ENCODE assay signal across 8 mouse cellular contexts in the genomic region with DNA sequence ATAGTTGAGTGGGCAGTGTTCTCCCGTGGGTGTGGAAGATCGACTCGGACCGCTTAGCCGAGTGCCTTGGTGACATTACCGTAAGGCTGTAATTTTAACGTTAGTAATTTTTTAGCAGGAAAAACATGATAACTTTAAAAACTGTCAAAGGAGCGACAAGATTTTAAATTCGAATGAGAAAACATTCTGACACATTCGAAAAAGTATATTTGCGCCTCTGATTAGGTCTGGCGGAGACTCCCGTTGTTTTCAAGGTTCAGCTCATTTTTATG. TPM values are rescaled to one million over a fixed set of nuclear protein-coding genes. Genes with fewer than 3 reads are reported as not detected.
DNase-seq lines count a peak whose midpoint lies in the region; ATAC-seq lines count a peak whose summit lies in the region.

No protein-coding gene starts in this region.

- H3K4me3 ChIP-seq in kidney, embryonic 14.5 days (ENCODE audit: low read length), result peak overlapping the region; percentile 99
- peak overlapping the region; percentile 85 for H3K4me3 ChIP-seq in brown adipose tissue, adult 24 weeks (ENCODE audit: insufficient read depth, low read depth, low read length)
- H3K4me3 ChIP-seq in hindbrain, embryonic 14.5 days (replicated peaks; ENCODE audit: low read length), result peak overlapping the region; percentile 99
- H3K4me3 ChIP-seq in midbrain, embryonic 14.5 days (replicated peaks; ENCODE audit: low read depth, low read length), result peak overlapping the region; percentile 83

- peaks cover 14% of the 10 kb centered on the region for H3K36me3 ChIP-seq in kidney, embryonic 14.5 days (ENCODE audit: control insufficient read depth, insufficient read depth, low read length)
- peaks cover 18% of the 10 kb centered on the region for H3K36me3 ChIP-seq in hindbrain, embryonic 14.5 days (replicated peaks; ENCODE audit: control insufficient read depth, insufficient read depth)
- H3K36me3 ChIP-seq in midbrain, embryonic 14.5 days (ENCODE audit: control insufficient read depth, insufficient read depth, low read length), result peaks cover 15% of the 10 kb centered on the region

- peak overlapping the region; percentile 82 for H3K27ac ChIP-seq in kidney, embryonic 14.5 days (ENCODE audit: low read depth, low read length)
- H3K27ac ChIP-seq in brown adipose tissue, adult 24 weeks (replicated peaks; ENCODE audit: low read depth, low read length), result peak overlapping the region; percentile 71
- peak overlapping the region; percentile 87 for H3K27ac ChIP-seq in hindbrain, embryonic 14.5 days
- H3K27ac ChIP-seq in midbrain, embryonic 14.5 days (replicated peaks; ENCODE audit: low read depth, low read length), result peak overlapping the region; percentile 87

- DNase-seq in kidney, adult 11 months, result no peak
- no peak for DNase-seq in hindbrain, embryonic 14.5 days (ENCODE audit: low spot score)
- DNase-seq in midbrain, embryonic 14.5 days, result no peak
- DNase-seq in cerebellum, adult 18-20 months, result no peak
- DNase-seq in right cerebral cortex, adult 2 months (ENCODE audit: low spot score in 2 of 2), result no peak
- DNase-seq in layer of hippocampus, adult 18-20 months (ENCODE audit: low spot score in 2 of 2), result no peak

- 3% methylated on average over 13 of the region's 13 CpGs for WGBS in kidney, embryonic 14.5 days
- 7% methylated on average over 13 of the region's 13 CpGs for WGBS in hindbrain, embryonic 14.5 days
- WGBS in midbrain, embryonic 14.5 days, result 5% methylated on average over 13 of the region's 13 CpGs

- ATAC-seq in kidney, embryonic 14.5 days (ENCODE audit: low FRiP score, low TSS enrichment), result no peak
- no peak for ATAC-seq in hindbrain, embryonic 14.5 days (ENCODE audit: low FRiP score)
- no peak for ATAC-seq in midbrain, embryonic 14.5 days (ENCODE audit: low FRiP score, low TSS enrichment)

- peak overlapping the region; percentile 70 for H3K4me2 ChIP-seq in kidney, embryonic 14.5 days (replicated peaks; ENCODE audit: low read depth, low read length)
- H3K4me2 ChIP-seq in hindbrain, embryonic 14.5 days (replicated peaks), result peak overlapping the region; percentile 59
- peak overlapping the region; percentile 68 for H3K4me2 ChIP-seq in midbrain, embryonic 14.5 days (ENCODE audit: low read length)

- H3K9me3 ChIP-seq in kidney, embryonic 14.5 days (ENCODE audit: control insufficient read depth, low read length), result no peaks in the 10 kb centered on the region
- no peaks in the 10 kb centered on the region for H3K9me3 ChIP-seq in hindbrain, embryonic 14.5 days (ENCODE audit: control insufficient read depth, low read length)
- H3K9me3 ChIP-seq in midbrain, embryonic 14.5 days (ENCODE audit: control insufficient read depth, low read length), result no peaks in the 10 kb centered on the region

- H3K4me1 ChIP-seq in kidney, embryonic 14.5 days (ENCODE audit: control insufficient read depth, insufficient read depth, low read length), result peaks cover 21% of the 10 kb centered on the region
- peaks cover 3% of the 10 kb centered on the region; the same call in 1 of the 2 replicates for H3K4me1 ChIP-seq in brown adipose tissue, adult 24 weeks (ENCODE audit: control insufficient read depth, insufficient read depth, insufficient read length, low read length)
- H3K4me1 ChIP-seq in hindbrain, embryonic 14.5 days (replicated peaks; ENCODE audit: control insufficient read depth, insufficient read depth, low read length), result peaks cover 18% of the 10 kb centered on the region
- peaks cover 9% of the 10 kb centered on the region for H3K4me1 ChIP-seq in midbrain, embryonic 14.5 days (ENCODE audit: control insufficient read depth, insufficient read depth, low read length)

- H3K27me3 ChIP-seq in kidney, embryonic 14.5 days (ENCODE audit: control insufficient read depth, insufficient read depth, low read length), result no peaks in the 10 kb centered on the region
- no peaks in the 10 kb centered on the region for H3K27me3 ChIP-seq in hindbrain, embryonic 14.5 days (ENCODE audit: control insufficient read depth, insufficient read depth, low read length)
- no peaks in the 10 kb centered on the region for H3K27me3 ChIP-seq in midbrain, embryonic 14.5 days (ENCODE audit: control insufficient read depth, insufficient read depth, low read length)

- H3K9ac ChIP-seq in kidney, embryonic 14.5 days (ENCODE audit: low read depth, low read length), result peak overlapping the region; percentile 96
- H3K9ac ChIP-seq in hindbrain, embryonic 14.5 days, result peak overlapping the region; percentile 77
- peak overlapping the region; percentile 72 for H3K9ac ChIP-seq in midbrain, embryonic 14.5 days (replicated peaks; ENCODE audit: low read length)

RNA-seq across cellular contexts. Expression of a gene that starts 0.8 kb away (rescaled TPM):
- polyA plus RNA-seq in kidney, embryonic 14.5 days (2014; fragmentation: Nextera tagmentation; extraction: Ambion mirVana), result 18.2 and 30.1 TPM in 2 replicates
- polyA plus RNA-seq in brown adipose tissue, adult 24 weeks (2012; ENCODE audit: insufficient read depth, insufficient read length, missing spikeins), result 2.1 and 4.2 TPM in 2 replicates
- polyA plus RNA-seq in hindbrain, embryonic 14.5 days (2014; fragmentation: Nextera tagmentation; extraction: Ambion mirVana), result 20.6 and 26.4 TPM in 2 replicates
- polyA plus RNA-seq in midbrain, embryonic 14.5 days (2014; fragmentation: Nextera tagmentation; extraction: Ambion mirVana), result 16.9 and 19.0 TPM in 2 replicates
- total RNA-seq in layer of hippocampus, adult 18-20 months (2021), result 10 to 100 TPM; 12.6 to 12.8 TPM

RNA-seq across cellular contexts. Expression of a gene that starts 8.1 kb away (rescaled TPM):
- polyA plus RNA-seq in kidney, embryonic 14.5 days (2014; fragmentation: Nextera tagmentation; extraction: Ambion mirVana), result 29.2 and 35.8 TPM in 2 replicates
- polyA plus RNA-seq in brown adipose tissue, adult 24 weeks (2012; ENCODE audit: insufficient read depth, insufficient read length, missing spikeins), result 6.4 and 8.2 TPM in 2 replicates
- 22.2 and 25.1 TPM in 2 replicates for polyA plus RNA-seq in hindbrain, embryonic 14.5 days (2014; fragmentation: Nextera tagmentation; extraction: Ambion mirVana)
- 23.1 and 31.2 TPM in 2 replicates for polyA plus RNA-seq in midbrain, embryonic 14.5 days (2014; fragmentation: Nextera tagmentation; extraction: Ambion mirVana)
- total RNA-seq in layer of hippocampus, adult 18-20 months (2021), result 10 to 100 TPM; 24.4 to 28.2 TPM

RNA-seq across cellular contexts. Expression of a gene that starts 11.7 kb away (rescaled TPM):
- polyA plus RNA-seq in kidney, embryonic 14.5 days (2014; fragmentation: Nextera tagmentation; extraction: Ambion mirVana), result 4.4 and 7.4 TPM in 2 replicates
- polyA plus RNA-seq in brown adipose tissue, adult 24 weeks (2012; ENCODE audit: insufficient read depth, insufficient read length, missing spikeins), result 6.7 and 9.6 TPM in 2 replicates
- polyA plus RNA-seq in hindbrain, embryonic 14.5 days (2014; fragmentation: Nextera tagmentation; extraction: Ambion mirVana), result 2.5 and 3.2 TPM in 2 replicates
- 1.5 and 1.6 TPM in 2 replicates for polyA plus RNA-seq in midbrain, embryonic 14.5 days (2014; fragmentation: Nextera tagmentation; extraction: Ambion mirVana)
- total RNA-seq in layer of hippocampus, adult 18-20 months (2021), result 10 to 100 TPM; 22.2 to 24.4 TPM

RNA-seq across cellular contexts. Expression of a gene that starts 30.6 kb away (rescaled TPM):
- polyA plus RNA-seq in kidney, embryonic 14.5 days (2014; fragmentation: Nextera tagmentation; extraction: Ambion mirVana), result 19.0 and 24.4 TPM in 2 replicates
- 1.8 and 3.2 TPM in 2 replicates for polyA plus RNA-seq in brown adipose tissue, adult 24 weeks (2012; ENCODE audit: insufficient read depth, insufficient read length, missing spikeins)
- 19.1 and 20.7 TPM in 2 replicates for polyA plus RNA-seq in hindbrain, embryonic 14.5 days (2014; fragmentation: Nextera tagmentation; extraction: Ambion mirVana)
- 19.7 and 21.8 TPM in 2 replicates for polyA plus RNA-seq in midbrain, embryonic 14.5 days (2014; fragmentation: Nextera tagmentation; extraction: Ambion mirVana)
- 10 to 100 TPM; 11.2 to 12.8 TPM for total RNA-seq in layer of hippocampus, adult 18-20 months (2021)

RNA-seq across cellular contexts. Expression of a gene that starts 41.5 kb away (rescaled TPM):
- 0.39 and 0.77 TPM in 2 replicates for polyA plus RNA-seq in kidney, embryonic 14.5 days (2014; fragmentation: Nextera tagmentation; extraction: Ambion mirVana)
- polyA plus RNA-seq in brown adipose tissue, adult 24 weeks (2012; ENCODE audit: insufficient read depth, insufficient read length, missing spikeins), result not detected in 2 replicates
- polyA plus RNA-seq in hindbrain, embryonic 14.5 days (2014; fragmentation: Nextera tagmentation; extraction: Ambion mirVana), result 0.90 and 1.0 TPM in 2 replicates
- 1.2 and 1.3 TPM in 2 replicates for polyA plus RNA-seq in midbrain, embryonic 14.5 days (2014; fragmentation: Nextera tagmentation; extraction: Ambion mirVana)
- total RNA-seq in layer of hippocampus, adult 18-20 months (2021), result under 1 TPM; 0.41 to 0.64 TPM
